Mouse (Mus musculus) heart, adult 2 months (tissue): ENCODE results near the gene Tnni3. TPM values are rescaled to one million over a fixed set of nuclear protein-coding genes. Genes with fewer than 3 reads are reported as not detected.

Experiments used
- DNase-seq, 2 experiments: peaks; one replicate each; pipeline ENCODE4 v3.0.0; 2021
- H3K27ac ChIP-seq: fragments of 200-600 bp; 2 replicates; pipeline ENCODE4 v1.8.1; 2022
- H3K27me3 ChIP-seq: fragments of 200-500 bp; 2 replicates; pipeline ENCODE4 v1.6.1; 2012; ENCODE audit warnings: mild to moderate bottlenecking, low read length, inconsistent platforms, mixed read lengths; ENCODE audit not compliant: control insufficient read depth, insufficient read depth
- H3K36me3 ChIP-seq: fragments of 200-500 bp; 2 replicates; pipeline ENCODE4 v1.6.1; 2012; ENCODE audit warnings: low read length, inconsistent platforms; ENCODE audit not compliant: control insufficient read depth, insufficient read depth
- H3K4me1 ChIP-seq: fragments of 200-500 bp; 2 replicates; pipeline ENCODE4 v1.6.1; 2011; ENCODE audit warnings: low read length; ENCODE audit not compliant: control insufficient read depth, insufficient read depth
- H3K4me3 ChIP-seq: fragments of 200-600 bp; 2 replicates; pipeline ENCODE4 v1.8.1; 2022
- H3K79me2 ChIP-seq: fragments of 200-500 bp; replicated peaks from 2 replicates; pipeline ENCODE4 v1.6.1; 2012; ENCODE audit warnings: mild to moderate bottlenecking, inconsistent platforms, low read length, moderate library complexity, mixed read lengths; ENCODE audit not compliant: control insufficient read depth, insufficient read depth
- H3K9ac ChIP-seq: fragments of 200-500 bp; 2 replicates; pipeline ENCODE4 v1.6.1; 2012; ENCODE audit warnings: low read depth, mild to moderate bottlenecking, control low read depth, inconsistent platforms, low read length, mixed read lengths
- CTCF ChIP-seq: fragments of 200-600 bp; IDR thresholded peaks from 2 replicates; pipeline ENCODE4 v1.8.1; 2022; ENCODE audit warnings: antibody characterized with exemption, mild to moderate bottlenecking, moderate library complexity
- EP300 ChIP-seq: fragments of 200-500 bp; IDR thresholded peaks from 2 replicates; pipeline ENCODE4 v1.6.1; 2011; ENCODE audit warnings: low read depth, low read length, control low read depth; ENCODE audit not compliant: insufficient read depth
- POLR2A ChIP-seq: fragments of 200-500 bp; IDR thresholded peaks from 2 replicates; pipeline ENCODE4 v1.6.1; 2011; ENCODE audit warnings: mild to moderate bottlenecking, low read depth, low read length, control low read depth; ENCODE audit not compliant: insufficient read depth
- WGBS: fragments of 180-500 bp; shearing (Covaris S2); methylation state at CpG from one replicate; pipeline ENCODE4 v1.1.7; 2018; 5-methylcytosine and 5-hydroxymethylcytosine counted together
- intact Hi-C: fragments of 180-260 bp; cut with DNase I; formaldehyde crosslinking; loops from one replicate; pipeline ENCODE4 v1.15.1; 2025
- polyA plus RNA-seq: library from polyadenylated mRNA; depleted of rRNA; stranded (reverse); fragments of >200 nt; gene quantifications from 2 replicates; pipeline ENCODE4 v1.2.3, GENCODE M21; 2012
- total RNA-seq, 2 experiments: library from RNA; stranded (reverse); gene quantifications; 2 replicates each; pipeline ENCODE4 v1.2.3; 2021

Gene Tnni3
- total and polyA plus RNA-seq, 3 experiments = 9,834 to 21,553 (median 11,008) TPM

GRCm38 (mm10) chr7:4508739-4509116 is 15.3 kb downstream of the Tnni3 start:
- Histone ChIP-seq H3K4me1 (peaks cover 13% of the 10 kb centered on the region), H3K79me2 (no peaks in the 10 kb centered on the region), H3K36me3 (no peaks in the 10 kb centered on the region; the same call in 1 of the 2 replicates), H3K9ac (no peak overlapping the region), H3K27me3 (no peaks in the 10 kb centered on the region), H3K27ac (no peak overlapping the region), H3K4me3 (no peak overlapping the region)
- DNase-seq = no peak
- intact Hi-C loops = loop anchor here (10.0 kb wide), 2 partner anchors 374 to 406 kb away; partner anchors contain the start of genes Leng8 and Zfp628
- WGBS = 84% methylated on average over 8 of the region's 8 CpGs
- no peak for TF ChIP-seq POLR2A
- no peak for TF ChIP-seq EP300
- TF ChIP-seq CTCF = no peak

GRCm38 (mm10) chr7:4508062-4508738 is 15.8 kb downstream of the Tnni3 start:
- no peaks in the 10 kb centered on the region for H3K79me2 ChIP-seq
- no peaks in the 10 kb centered on the region for H3K27me3 ChIP-seq
- H3K4me3 ChIP-seq = no peak overlapping the region
- TF ChIP-seq CTCF (peak; percentile 60), EP300 (no peak), POLR2A (no peak)
- DNase-seq = no peak
- WGBS = 60% methylated on average over 32 of the region's 32 CpGs
- no peak overlapping the region for H3K27ac ChIP-seq
- peaks cover 13% of the 10 kb centered on the region for H3K4me1 ChIP-seq
- H3K36me3 ChIP-seq = no peaks in the 10 kb centered on the region; the same call in 1 of the 2 replicates
- no peak overlapping the region for H3K9ac ChIP-seq
- intact Hi-C loops = loop anchor here (10.0 kb wide), 2 partner anchors 373 to 407 kb away; partner anchors contain the start of genes Leng8 and Zfp628

- H3K9ac ChIP-seq = no peak overlapping the region
- H3K79me2 ChIP-seq = no peaks in the 10 kb centered on the region
- H3K27ac ChIP-seq = no peak overlapping the region
- H3K36me3 ChIP-seq = no peaks in the 10 kb centered on the region; the same call in 1 of the 2 replicates
- 95% methylated on average over 2 of the region's 4 CpGs for WGBS
- H3K4me3 ChIP-seq = no peak overlapping the region
- no peaks in the 10 kb centered on the region for H3K27me3 ChIP-seq
- DNase-seq = no peak
- intact Hi-C loops = loop anchor here (10.0 kb wide), 2 partner anchors 372 to 408 kb away; partner anchors contain the start of genes Leng8 and Zfp628
- TF ChIP-seq CTCF = no peak
- TF ChIP-seq EP300 = no peak
- no peak for TF ChIP-seq POLR2A
- peaks cover 14% of the 10 kb centered on the region for H3K4me1 ChIP-seq
These were observed 16.8 kb downstream of the Tnni3 start for GRCm38 (mm10) chr7:4507220-4507619.

- Histone ChIP-seq H3K9ac (no peak overlapping the region), H3K27ac (peak overlapping the region; percentile 26), H3K79me2 (peaks cover 3% of the 10 kb centered on the region), H3K4me1 (peaks cover 7% of the 10 kb centered on the region), H3K4me3 (no peak overlapping the region), H3K36me3 (peaks cover under 1% of the 10 kb centered on the region; the same call in 1 of the 2 replicates), H3K27me3 (no peaks in the 10 kb centered on the region)
- intact Hi-C loops = loop anchor here (5.0 to 10.0 kb wide), 3 partner anchors 58 to 410 kb away; partner anchors contain the start of genes Leng8, Rdh13 and Zfp628
- 36% methylated on average over 11 of the region's 11 CpGs for WGBS
- DNase-seq = peak in 1 of 2 experiments; percentile 38
- TF ChIP-seq CTCF (no peak), POLR2A (0 out of 2 replicates have a peak, but pooled peaks have one; percentile 13), EP300 (peak; percentile 52; the same call in 1 of the 2 replicates)
These were observed 19.2 kb downstream of the Tnni3 start for GRCm38 (mm10) chr7:4504646-4505435.

GRCm38 (mm10) chr7:4503858-4504257 is 20.2 kb downstream of the Tnni3 start:
- peaks cover 16% of the 10 kb centered on the region for H3K4me1 ChIP-seq
- H3K9ac ChIP-seq = no peak overlapping the region
- 73% methylated on average over 5 of the region's 5 CpGs for WGBS
- peaks cover 3% of the 10 kb centered on the region for H3K79me2 ChIP-seq
- H3K27me3 ChIP-seq = no peaks in the 10 kb centered on the region
- H3K36me3 ChIP-seq = peaks cover 3% of the 10 kb centered on the region; the same call in 1 of the 2 replicates
- intact Hi-C loops = loop anchor here (5.0 to 10.0 kb wide), 3 partner anchors 57 to 411 kb away; partner anchors contain the start of genes Leng8, Rdh13 and Zfp628
- H3K4me3 ChIP-seq = no peak overlapping the region
- TF ChIP-seq POLR2A (no peak), CTCF (no peak), EP300 (no peak)
- no peak for DNase-seq
- H3K27ac ChIP-seq = no peak overlapping the region; the same call in 1 of the 2 replicates
